Mouse (Mus musculus): ENCODE data around the gene Prss45. TPM values are rescaled to one million over a fixed set of nuclear protein-coding genes. Genes with fewer than 3 reads are reported as not detected.

Prss45 gene
- polyA plus RNA-seq, 1 experiment from 2014 or later, result not detected

DNA sequence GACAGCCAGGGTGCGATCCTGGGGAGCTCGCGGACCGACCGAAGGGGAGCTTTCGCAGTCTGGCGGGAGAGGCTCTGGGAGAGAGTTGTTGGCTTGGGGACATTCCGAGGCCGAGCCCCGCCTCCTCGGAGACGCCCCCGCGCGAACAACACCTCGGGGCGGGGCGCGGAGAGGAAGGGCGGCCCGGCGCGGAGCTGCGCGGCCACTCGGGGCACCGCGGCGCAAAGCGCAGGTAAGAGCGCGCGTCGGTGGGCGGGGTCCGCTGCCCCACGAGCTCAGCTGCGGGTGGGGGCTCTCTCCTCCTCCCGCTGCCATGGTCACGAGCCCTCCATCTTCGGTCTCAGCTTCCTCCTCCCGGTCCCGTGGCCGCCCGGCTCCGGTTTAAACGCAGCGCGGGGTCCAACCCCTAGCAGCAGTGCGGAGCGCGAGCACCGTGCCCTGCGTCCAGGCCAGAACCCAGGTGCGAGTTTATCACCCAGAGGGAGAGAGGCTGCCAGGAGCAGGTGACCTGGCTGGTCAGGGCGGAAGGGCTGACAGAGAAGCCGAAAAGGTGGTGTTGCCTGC lies 45.7 kb downstream of the Prss45 start, which contains the start of gene Tmie:
Tmie (minus strand) TSS at position 116 of the 564 bp plus-strand sequence.
- Histone ChIP-seq H3K27ac (replicated peaks; ENCODE audit: low read depth, low read length) (no peak within 1 kb of the TSS), H3K4me2 (ENCODE audit: low read depth, severe bottlenecking) (peak within 1 kb of the TSS; percentile 96), H3K9ac (ENCODE audit: low read length) (peak within 1 kb of the TSS; percentile 66), H3K36me3 (ENCODE audit: control insufficient read depth, insufficient read depth, low read length) (no peaks in the 10 kb centered on the region), H3K4me3 (ENCODE audit: low read depth, low read length) (peak within 1 kb of the TSS; percentile 54), H3K4me1 (ENCODE audit: control insufficient read depth, insufficient read depth, low read length) (peaks cover 7% of the 10 kb centered on the region; the same call in 1 of the 2 replicates), H3K27me3 (ENCODE audit: control insufficient read depth, insufficient read depth, low read length) (peaks cover 23% of the 10 kb centered on the region), H3K9me3 (ENCODE audit: control insufficient read depth, low read length) (no peaks in the 10 kb centered on the region)
- peak; percentile 68; the same call in 1 of the 2 replicates for ATAC-seq (ENCODE audit: insufficient number of reproducible peaks, low FRiP score, low TSS enrichment, low read depth)
- peak; percentile 67 for DNase-seq (ENCODE audit: low spot score)
- under 1% methylated on average over 57 of the region's 57 CpGs for WGBS

DNA sequence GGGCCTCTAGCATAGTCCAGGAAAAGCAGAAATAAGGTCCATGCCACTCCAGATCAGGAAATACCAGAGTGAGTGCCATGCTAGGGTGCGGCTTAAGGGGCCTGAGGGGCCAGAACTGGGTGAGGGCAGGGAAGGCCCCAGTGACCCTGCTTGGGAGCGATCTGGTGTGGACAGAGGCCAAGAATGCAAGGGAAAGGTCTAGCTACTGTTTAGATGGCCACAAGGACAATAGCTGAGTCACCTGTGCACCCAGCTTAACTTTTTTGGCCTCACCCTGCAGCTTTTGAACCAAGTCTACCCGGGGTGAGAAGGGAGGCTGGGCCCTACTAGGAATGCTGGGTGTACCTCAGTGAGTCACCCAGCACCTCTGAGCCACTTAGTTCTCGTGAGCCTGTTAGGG lies 46.4 kb downstream of the Prss45 start:
- peaks cover 23% of the 10 kb centered on the region for H3K27me3 ChIP-seq (ENCODE audit: control insufficient read depth, insufficient read depth, low read length)
- no peak for ATAC-seq (ENCODE audit: insufficient number of reproducible peaks, low FRiP score, low TSS enrichment, low read depth)
- peak overlapping the region; percentile 54; the same call in 1 of the 2 replicates for H3K4me3 ChIP-seq (ENCODE audit: low read depth, low read length)
- H3K9ac ChIP-seq (ENCODE audit: low read length), result no peak overlapping the region
- 0 out of 2 replicates have a peak, but pooled peaks cover 2% of the 10 kb centered on the region for H3K4me1 ChIP-seq (ENCODE audit: control insufficient read depth, insufficient read depth, low read length)
- WGBS, result 83% methylated on average over 4 of the region's 4 CpGs
- H3K27ac ChIP-seq (replicated peaks; ENCODE audit: low read depth, low read length), result no peak overlapping the region
- peak overlapping the region; percentile 96; the same call in 1 of the 2 replicates for H3K4me2 ChIP-seq (ENCODE audit: low read depth, severe bottlenecking)
- no peaks in the 10 kb centered on the region for H3K36me3 ChIP-seq (ENCODE audit: control insufficient read depth, insufficient read depth, low read length)
- DNase-seq (ENCODE audit: low spot score), result no peak
- H3K9me3 ChIP-seq (ENCODE audit: control insufficient read depth, low read length), result no peaks in the 10 kb centered on the region

DNA sequence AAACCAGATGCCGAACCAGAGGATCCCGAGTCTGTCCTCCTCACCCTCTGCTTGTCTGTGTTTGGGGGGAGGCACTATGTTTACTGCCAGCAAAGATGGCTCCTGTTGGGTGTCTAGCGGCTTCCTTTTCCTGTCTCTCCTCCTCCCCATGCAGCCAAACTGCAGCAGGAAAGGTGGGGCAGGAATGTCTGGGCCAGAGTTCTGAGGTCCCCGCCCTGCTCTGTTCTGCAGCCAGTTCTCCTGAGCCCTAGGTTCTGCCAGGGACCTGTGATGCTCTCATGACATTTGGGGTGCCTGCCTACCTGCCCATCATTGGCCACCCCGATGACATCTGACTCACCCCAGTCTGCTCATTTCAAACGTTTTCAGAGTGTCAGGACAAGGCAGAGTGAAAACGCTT lies 47.6 kb downstream of the Prss45 start:
- ATAC-seq (ENCODE audit: insufficient number of reproducible peaks, low FRiP score, low TSS enrichment, low read depth), result no peak
- WGBS, result 71% methylated on average over 7 of the region's 7 CpGs
- Histone ChIP-seq H3K27me3 (ENCODE audit: control insufficient read depth, insufficient read depth, low read length) (peaks cover 23% of the 10 kb centered on the region), H3K9me3 (ENCODE audit: control insufficient read depth, low read length) (no peaks in the 10 kb centered on the region), H3K4me2 (ENCODE audit: low read depth, severe bottlenecking) (no peak overlapping the region), H3K27ac (replicated peaks; ENCODE audit: low read depth, low read length) (no peak overlapping the region), H3K9ac (ENCODE audit: low read length) (no peak overlapping the region), H3K4me3 (ENCODE audit: low read depth, low read length) (no peak overlapping the region), H3K4me1 (ENCODE audit: control insufficient read depth, insufficient read depth, low read length) (0 out of 2 replicates have a peak, but pooled peaks cover 2% of the 10 kb centered on the region), H3K36me3 (ENCODE audit: control insufficient read depth, insufficient read depth, low read length) (no peaks in the 10 kb centered on the region)
- no peak for DNase-seq (ENCODE audit: low spot score)

DNA sequence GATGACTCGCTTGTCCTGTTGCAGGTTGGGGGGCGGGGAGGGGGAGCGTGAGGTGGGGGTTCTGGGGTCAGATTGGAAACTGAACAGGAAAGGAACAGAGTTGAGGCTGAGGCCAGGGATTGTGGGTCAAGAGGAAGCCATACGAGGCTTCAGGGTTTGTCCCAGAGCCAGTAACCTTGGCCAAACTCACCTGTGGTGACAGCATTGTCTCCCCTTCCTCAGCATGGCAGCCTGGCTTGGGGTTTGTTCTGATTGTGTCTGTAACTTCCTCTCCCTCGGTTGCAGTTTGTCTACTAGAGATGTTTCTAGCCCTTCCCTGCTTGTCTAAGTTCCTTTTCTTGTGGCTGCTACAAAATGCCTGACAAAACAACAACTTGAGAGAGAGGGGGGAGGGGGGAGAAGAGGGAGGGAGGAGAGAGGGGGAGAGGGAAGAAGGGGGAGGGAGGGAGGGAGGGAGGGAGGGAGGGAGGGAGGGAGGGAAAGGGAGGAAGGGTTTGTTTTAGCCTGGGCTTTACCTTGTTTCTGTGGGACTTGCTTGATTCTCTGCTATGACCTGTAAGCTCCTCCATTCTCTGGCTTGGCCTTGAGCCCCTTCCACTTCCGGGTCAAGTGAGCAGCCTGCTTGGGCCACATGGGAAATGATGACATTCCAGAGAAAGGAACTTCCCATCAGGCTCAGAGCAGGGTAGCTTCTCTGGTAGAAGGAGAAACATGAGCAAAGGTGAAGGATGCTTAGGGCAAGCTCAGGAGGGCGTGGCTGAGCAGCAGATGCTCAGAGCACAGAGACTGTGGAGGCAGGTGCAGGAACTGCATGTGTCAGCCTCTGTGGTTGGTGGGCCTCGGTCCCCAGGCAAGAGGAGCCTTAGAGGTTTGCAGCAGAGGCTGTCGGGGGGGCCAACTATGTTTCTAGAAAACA lies 53.3 kb downstream of the Prss45 start:
- no peak for ATAC-seq (ENCODE audit: insufficient number of reproducible peaks, low FRiP score, low TSS enrichment, low read depth)
- H3K4me1 ChIP-seq (ENCODE audit: control insufficient read depth, insufficient read depth, low read length), result peaks cover 6% of the 10 kb centered on the region
- WGBS, result 66% methylated on average over 9 of the region's 9 CpGs
- no peak overlapping the region for H3K9ac ChIP-seq (ENCODE audit: low read length)
- no peak overlapping the region for H3K4me2 ChIP-seq (ENCODE audit: low read depth, severe bottlenecking)
- no peak overlapping the region for H3K4me3 ChIP-seq (ENCODE audit: low read depth, low read length)
- no peak overlapping the region for H3K27ac ChIP-seq (replicated peaks; ENCODE audit: low read depth, low read length)
- no peaks in the 10 kb centered on the region for H3K9me3 ChIP-seq (ENCODE audit: control insufficient read depth, low read length)
- H3K36me3 ChIP-seq (ENCODE audit: control insufficient read depth, insufficient read depth, low read length), result no peaks in the 10 kb centered on the region
- no peaks in the 10 kb centered on the region for H3K27me3 ChIP-seq (ENCODE audit: control insufficient read depth, insufficient read depth, low read length)
- no peak for DNase-seq (ENCODE audit: low spot score)

DNA sequence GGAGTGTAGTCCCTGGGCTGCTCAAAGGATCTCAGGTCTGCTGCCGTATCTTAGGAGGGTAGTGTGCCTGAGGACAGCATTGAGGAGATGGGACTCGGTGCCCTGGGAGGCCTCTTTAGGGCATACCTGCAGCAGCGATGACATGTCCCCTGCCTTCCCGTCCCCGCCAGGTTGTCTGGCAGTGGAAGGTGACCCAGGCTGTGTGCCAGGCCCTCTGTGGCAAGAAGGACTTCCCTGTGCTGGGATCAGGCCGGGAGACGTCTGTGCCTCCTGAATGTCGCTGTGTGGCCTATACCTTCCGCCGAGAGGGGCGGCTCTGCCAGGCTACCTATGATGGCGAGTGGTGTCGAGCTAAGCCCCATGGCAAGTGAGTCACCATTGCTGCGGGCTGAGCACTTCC lies 54.5 kb downstream of the Prss45 start:
- 91% methylated on average over 14 of the region's 14 CpGs for WGBS
- H3K4me3 ChIP-seq (ENCODE audit: low read depth, low read length), result no peak overlapping the region
- H3K27ac ChIP-seq (replicated peaks; ENCODE audit: low read depth, low read length), result no peak overlapping the region
- H3K36me3 ChIP-seq (ENCODE audit: control insufficient read depth, insufficient read depth, low read length), result no peaks in the 10 kb centered on the region
- H3K4me1 ChIP-seq (ENCODE audit: control insufficient read depth, insufficient read depth, low read length), result peaks cover 6% of the 10 kb centered on the region
- H3K27me3 ChIP-seq (ENCODE audit: control insufficient read depth, insufficient read depth, low read length), result no peaks in the 10 kb centered on the region
- H3K9ac ChIP-seq (ENCODE audit: low read length), result no peak overlapping the region
- ATAC-seq (ENCODE audit: insufficient number of reproducible peaks, low FRiP score, low TSS enrichment, low read depth) (no peak), DNase-seq (ENCODE audit: low spot score) (no peak)
- no peaks in the 10 kb centered on the region for H3K9me3 ChIP-seq (ENCODE audit: control insufficient read depth, low read length)
- no peak overlapping the region for H3K4me2 ChIP-seq (ENCODE audit: low read depth, severe bottlenecking)

DNA sequence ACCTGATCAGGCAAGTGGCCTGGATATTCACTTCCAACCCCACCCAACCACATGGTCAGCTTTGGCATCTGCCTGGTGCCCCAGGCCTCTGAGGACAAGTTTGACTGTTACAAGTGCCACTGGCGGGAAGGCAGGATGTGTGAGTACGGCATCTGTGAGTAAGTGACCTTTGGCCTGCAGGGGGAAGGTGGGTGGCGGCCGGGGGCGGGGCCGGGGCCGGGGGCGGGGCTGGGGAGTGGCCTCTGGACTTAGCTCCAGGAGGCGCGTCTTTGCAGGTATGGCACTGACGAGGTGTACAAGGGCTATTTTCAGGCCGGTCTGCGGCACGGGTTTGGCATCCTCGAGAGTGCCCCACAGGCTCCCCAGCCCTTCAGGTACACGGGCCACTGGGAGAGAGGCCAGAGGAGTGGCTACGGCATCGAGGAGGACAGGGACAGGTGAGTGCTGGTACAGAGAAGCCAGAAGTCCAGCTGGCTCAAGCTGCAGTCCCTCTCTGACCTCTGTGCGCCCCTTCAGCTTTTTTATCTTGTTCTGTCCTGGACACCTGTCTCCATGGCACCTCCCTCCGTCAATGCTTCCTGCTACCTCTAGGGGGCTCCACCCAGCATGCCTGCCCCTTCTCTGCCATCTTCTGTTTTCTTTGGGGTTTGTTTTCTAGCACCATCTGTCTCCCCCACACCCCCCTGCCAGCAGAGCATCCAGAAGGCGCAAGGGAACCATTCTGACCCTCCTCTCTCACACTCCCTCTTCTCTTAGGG lies 55.8 kb downstream of the Prss45 start:
- Histone ChIP-seq H3K9ac (ENCODE audit: low read length) (no peak overlapping the region), H3K27me3 (ENCODE audit: control insufficient read depth, insufficient read depth, low read length) (no peaks in the 10 kb centered on the region), H3K36me3 (ENCODE audit: control insufficient read depth, insufficient read depth, low read length) (no peaks in the 10 kb centered on the region), H3K9me3 (ENCODE audit: control insufficient read depth, low read length) (no peaks in the 10 kb centered on the region), H3K4me2 (ENCODE audit: low read depth, severe bottlenecking) (peak overlapping the region; percentile 16; the same call in 1 of the 2 replicates), H3K27ac (replicated peaks; ENCODE audit: low read depth, low read length) (no peak overlapping the region), H3K4me1 (ENCODE audit: control insufficient read depth, insufficient read depth, low read length) (peaks cover 6% of the 10 kb centered on the region), H3K4me3 (ENCODE audit: low read depth, low read length) (no peak overlapping the region)
- 11% methylated on average over 20 of the region's 21 CpGs for WGBS
- ATAC-seq (ENCODE audit: insufficient number of reproducible peaks, low FRiP score, low TSS enrichment, low read depth), result no peak
- DNase-seq (ENCODE audit: low spot score), result peak; percentile 47

Other genes with a start within 250 kb of the Prss45 start
- 28.3 and 36.5 TPM in 2 replicates for gene Nradd, start 210.1 kb upstream of the Prss45 start, polyA plus RNA-seq (2014; fragmentation: Nextera tagmentation; extraction: Ambion mirVana)
- gene Nbeal2, start 180.4 kb upstream of the Prss45 start, polyA plus RNA-seq (2014; fragmentation: Nextera tagmentation; extraction: Ambion mirVana), result 0.35 and 0.53 TPM in 2 replicates
- 147 and 150 TPM in 2 replicates for gene Ccdc12, start 178.1 kb upstream of the Prss45 start, polyA plus RNA-seq (2014; fragmentation: Nextera tagmentation; extraction: Ambion mirVana)
- 0.26 and 1.8 TPM in 2 replicates for gene Myl3, start 92.7 kb upstream of the Prss45 start, polyA plus RNA-seq (2014; fragmentation: Nextera tagmentation; extraction: Ambion mirVana)
- 30.1 and 37.3 TPM in 2 replicates for gene Pth1r, start 87.4 kb upstream of the Prss45 start, polyA plus RNA-seq (2014; fragmentation: Nextera tagmentation; extraction: Ambion mirVana)
- gene Prss42, start 36.4 kb upstream of the Prss45 start, polyA plus RNA-seq (2014; fragmentation: Nextera tagmentation; extraction: Ambion mirVana), result not detected in 2 replicates
- not detected in 2 replicates for gene Prss44, start 20.6 kb upstream of the Prss45 start, polyA plus RNA-seq (2014; fragmentation: Nextera tagmentation; extraction: Ambion mirVana)
- not detected in 2 replicates for gene Prss43, start 7.9 kb upstream of the Prss45 start, polyA plus RNA-seq (2014; fragmentation: Nextera tagmentation; extraction: Ambion mirVana)
- not detected in 2 replicates for gene Prss46, start 9.9 kb downstream of the Prss45 start, polyA plus RNA-seq (2014; fragmentation: Nextera tagmentation; extraction: Ambion mirVana)
- 0.51 and 0.69 TPM in 2 replicates for gene Prss50, start 23.4 kb downstream of the Prss45 start, polyA plus RNA-seq (2014; fragmentation: Nextera tagmentation; extraction: Ambion mirVana)
- 1.4 and 1.5 TPM in 2 replicates for gene Als2cl, start 45.3 kb downstream of the Prss45 start, polyA plus RNA-seq (2014; fragmentation: Nextera tagmentation; extraction: Ambion mirVana)
- 0.23 and 0.52 TPM in 2 replicates for gene Tmie, start 45.5 kb downstream of the Prss45 start, polyA plus RNA-seq (2014; fragmentation: Nextera tagmentation; extraction: Ambion mirVana)
- gene Fam240a, start 82.3 kb downstream of the Prss45 start, polyA plus RNA-seq (2014; fragmentation: Nextera tagmentation; extraction: Ambion mirVana), result not detected in 2 replicates
- 0.14 TPM in 1 of 2 replicates, not detected in the other for gene Tdgf1, start 111.6 kb downstream of the Prss45 start, polyA plus RNA-seq (2014; fragmentation: Nextera tagmentation; extraction: Ambion mirVana)
- 0.23 and 0.33 TPM in 2 replicates for gene Lrrc2, start 117.0 kb downstream of the Prss45 start, polyA plus RNA-seq (2014; fragmentation: Nextera tagmentation; extraction: Ambion mirVana)
- not detected in 2 replicates for gene Rtp3, start 156.0 kb downstream of the Prss45 start, polyA plus RNA-seq (2014; fragmentation: Nextera tagmentation; extraction: Ambion mirVana)
- 0.14 and 0.16 TPM in 2 replicates for gene Ltf, start 184.7 kb downstream of the Prss45 start, polyA plus RNA-seq (2014; fragmentation: Nextera tagmentation; extraction: Ambion mirVana)
- gene Ccrl2, start 222.9 kb downstream of the Prss45 start, polyA plus RNA-seq (2014; fragmentation: Nextera tagmentation; extraction: Ambion mirVana), result 0.55 and 0.58 TPM in 2 replicates